Mouse (Mus musculus): ENCODE data around the gene Adarb1. TPM values are rescaled to one million over a fixed set of nuclear protein-coding genes. Genes with fewer than 3 reads are reported as not detected.

Gene Adarb1
- polyA plus RNA-seq, 1 experiment from 2014 or later: 25.3 TPM

DNA sequence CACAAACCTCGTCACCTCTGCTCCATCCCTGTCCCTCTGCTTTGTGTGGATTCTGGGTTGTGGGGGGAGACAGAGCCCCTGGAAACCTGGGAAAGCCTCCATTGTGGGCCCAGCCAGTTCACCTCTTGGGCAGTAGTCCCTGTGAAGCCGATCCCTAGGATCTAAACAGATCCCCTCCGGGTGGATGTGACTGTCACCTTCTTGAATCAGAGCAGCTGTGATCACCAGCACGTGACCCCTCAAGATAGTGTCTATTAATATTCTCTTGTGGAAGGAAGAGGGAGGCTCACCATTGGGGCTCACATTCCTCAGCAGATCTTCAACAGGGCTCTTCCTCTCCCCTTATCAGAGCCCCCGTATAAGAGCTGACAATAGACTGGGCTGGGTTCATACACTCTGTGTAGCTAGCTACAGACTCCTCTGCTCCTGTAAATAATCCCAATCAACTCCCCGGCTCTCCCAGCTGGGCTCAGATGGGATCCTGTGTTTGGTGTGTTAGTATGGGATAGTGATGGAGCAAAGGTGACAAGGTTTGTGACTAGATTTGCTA, 30.7 kb upstream of the Adarb1 start:
- no peaks in the 10 kb centered on the region for H3K36me3 ChIP-seq (ENCODE audit: insufficient read depth, low read length)
- no peaks in the 10 kb centered on the region for H3K9me3 ChIP-seq (ENCODE audit: low read length)
- TF ChIP-seq CTCF (IDR thresholded peaks at IDR 0.05) (no peak), EP300 (IDR thresholded peaks at IDR 0.05) (no peak)
- DNase-seq (ENCODE audit: low spot score) (no peak), ATAC-seq (peak; percentile 27; the same call in 1 of the 2 replicates)
- peak overlapping the region; percentile 66 for H3K27ac ChIP-seq (ENCODE audit: low read length)
- H3K4me3 ChIP-seq (ENCODE audit: low read depth, low read length): 0 out of 2 replicates have a peak overlapping the region, but pooled peaks have one; percentile 19
- no peaks in the 10 kb centered on the region for H3K27me3 ChIP-seq (replicated peaks; ENCODE audit: insufficient read depth, low read length)
- H3K4me1 ChIP-seq (ENCODE audit: insufficient read depth, low read depth, low read length): peaks cover 14% of the 10 kb centered on the region; the same call in 1 of the 2 replicates
- 35% methylated on average over 6 of the region's 6 CpGs for WGBS
- peak overlapping the region; percentile 44 for H3K4me2 ChIP-seq (replicated peaks; ENCODE audit: low read depth, low read length)
- H3K9ac ChIP-seq (replicated peaks; ENCODE audit: low read depth): no peak overlapping the region

DNA sequence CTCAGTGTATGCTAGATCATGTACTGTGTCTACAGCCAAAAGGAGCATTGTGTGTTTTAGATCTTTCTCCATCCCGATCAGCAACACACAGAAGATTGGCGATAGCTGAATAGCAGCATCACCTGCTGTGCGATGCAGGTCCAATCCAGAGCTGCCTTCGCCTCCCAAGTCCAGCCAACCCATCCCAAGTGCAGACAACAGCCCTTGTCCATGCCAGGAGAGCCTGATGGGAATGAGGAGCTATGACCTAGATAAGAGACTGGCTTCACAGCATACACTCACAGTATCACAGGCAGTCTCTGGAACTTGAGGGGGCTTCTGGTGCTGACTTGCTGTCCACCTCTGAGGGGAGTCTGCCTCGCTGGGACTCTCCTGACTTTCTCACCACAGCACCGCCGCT, 30.1 kb upstream of the Adarb1 start:
- ATAC-seq: no peak
- peaks cover 14% of the 10 kb centered on the region; the same call in 1 of the 2 replicates for H3K4me1 ChIP-seq (ENCODE audit: insufficient read depth, low read depth, low read length)
- H3K4me3 ChIP-seq (ENCODE audit: low read depth, low read length): no peak overlapping the region
- DNase-seq (ENCODE audit: low spot score): no peak
- no peak overlapping the region for H3K9ac ChIP-seq (replicated peaks; ENCODE audit: low read depth)
- WGBS: 82% methylated on average over 7 of the region's 7 CpGs
- no peak overlapping the region for H3K4me2 ChIP-seq (replicated peaks; ENCODE audit: low read depth, low read length)
- no peaks in the 10 kb centered on the region for H3K9me3 ChIP-seq (ENCODE audit: low read length)
- H3K27ac ChIP-seq (ENCODE audit: low read length): no peak overlapping the region
- no peaks in the 10 kb centered on the region for H3K27me3 ChIP-seq (replicated peaks; ENCODE audit: insufficient read depth, low read length)
- H3K36me3 ChIP-seq (ENCODE audit: insufficient read depth, low read length): no peaks in the 10 kb centered on the region
- TF ChIP-seq CTCF (IDR thresholded peaks at IDR 0.05) (no peak), EP300 (IDR thresholded peaks at IDR 0.05) (no peak)

DNA sequence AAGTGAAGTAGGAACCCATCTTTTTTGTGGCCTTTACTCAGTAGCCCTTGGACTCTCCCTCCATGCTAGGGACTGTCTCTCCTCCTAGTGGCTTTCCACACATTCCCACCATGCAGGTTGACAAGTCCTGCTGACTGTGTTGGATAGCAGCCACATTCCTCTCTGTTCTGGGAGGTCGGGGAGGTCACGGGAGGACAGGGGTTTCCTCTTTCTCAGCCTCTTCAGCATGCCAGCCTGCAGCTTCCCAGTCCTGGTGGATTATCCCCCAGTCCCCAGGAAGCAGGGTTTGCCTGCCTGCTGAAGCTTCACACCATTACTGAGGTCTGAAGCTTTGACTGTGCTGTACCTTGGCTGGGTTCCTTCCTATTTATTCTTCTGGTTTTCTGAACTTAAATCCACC, 29.7 kb upstream of the Adarb1 start:
- ATAC-seq (no peak), DNase-seq (ENCODE audit: low spot score) (no peak)
- Histone ChIP-seq H3K27me3 (replicated peaks; ENCODE audit: insufficient read depth, low read length) (no peaks in the 10 kb centered on the region), H3K9me3 (ENCODE audit: low read length) (no peaks in the 10 kb centered on the region), H3K4me2 (replicated peaks; ENCODE audit: low read depth, low read length) (no peak overlapping the region), H3K4me3 (ENCODE audit: low read depth, low read length) (no peak overlapping the region), H3K4me1 (ENCODE audit: insufficient read depth, low read depth, low read length) (peaks cover 14% of the 10 kb centered on the region; the same call in 1 of the 2 replicates), H3K27ac (ENCODE audit: low read length) (no peak overlapping the region), H3K9ac (replicated peaks; ENCODE audit: low read depth) (no peak overlapping the region), H3K36me3 (ENCODE audit: insufficient read depth, low read length) (no peaks in the 10 kb centered on the region)
- 10% methylated on average over 2 of the region's 2 CpGs for WGBS
- no peak for TF ChIP-seq EP300 (IDR thresholded peaks at IDR 0.05)
- no peak for TF ChIP-seq CTCF (IDR thresholded peaks at IDR 0.05)

DNA sequence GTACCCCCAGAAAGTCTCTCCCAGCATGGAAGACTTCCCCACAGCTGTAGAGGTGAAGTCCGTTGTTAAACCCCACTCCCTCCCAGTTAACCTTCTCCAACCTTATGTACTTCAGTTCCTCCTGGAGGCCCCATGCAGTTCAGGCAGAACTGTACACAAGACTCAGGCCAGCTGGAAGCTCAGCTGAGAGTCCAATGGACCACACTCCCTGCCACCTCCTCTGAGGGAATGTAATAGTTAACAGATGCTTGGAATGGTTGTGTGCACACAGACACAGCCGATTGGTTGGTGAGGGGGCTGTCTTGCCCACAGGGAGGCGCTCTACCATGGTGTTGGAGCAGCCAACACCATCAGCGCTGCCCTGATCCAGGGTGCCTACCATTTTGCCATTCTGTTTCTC, 24.2 kb upstream of the Adarb1 start:
- 75% methylated on average over 4 of the region's 4 CpGs for WGBS
- ATAC-seq: no peak
- H3K9ac ChIP-seq (replicated peaks; ENCODE audit: low read depth): no peak overlapping the region
- no peaks in the 10 kb centered on the region for H3K36me3 ChIP-seq (ENCODE audit: insufficient read depth, low read length)
- no peaks in the 10 kb centered on the region for H3K9me3 ChIP-seq (ENCODE audit: low read length)
- no peak overlapping the region for H3K4me3 ChIP-seq (ENCODE audit: low read depth, low read length)
- no peak for TF ChIP-seq EP300 (IDR thresholded peaks at IDR 0.05)
- peak; percentile 27 for TF ChIP-seq CTCF (IDR thresholded peaks at IDR 0.05)
- no peaks in the 10 kb centered on the region for H3K27me3 ChIP-seq (replicated peaks; ENCODE audit: insufficient read depth, low read length)
- peak overlapping the region; percentile 71 for H3K27ac ChIP-seq (ENCODE audit: low read length)
- no peak for DNase-seq (ENCODE audit: low spot score)
- no peak overlapping the region for H3K4me2 ChIP-seq (replicated peaks; ENCODE audit: low read depth, low read length)
- H3K4me1 ChIP-seq (ENCODE audit: insufficient read depth, low read depth, low read length): peaks cover 6% of the 10 kb centered on the region; the same call in 1 of the 2 replicates

DNA sequence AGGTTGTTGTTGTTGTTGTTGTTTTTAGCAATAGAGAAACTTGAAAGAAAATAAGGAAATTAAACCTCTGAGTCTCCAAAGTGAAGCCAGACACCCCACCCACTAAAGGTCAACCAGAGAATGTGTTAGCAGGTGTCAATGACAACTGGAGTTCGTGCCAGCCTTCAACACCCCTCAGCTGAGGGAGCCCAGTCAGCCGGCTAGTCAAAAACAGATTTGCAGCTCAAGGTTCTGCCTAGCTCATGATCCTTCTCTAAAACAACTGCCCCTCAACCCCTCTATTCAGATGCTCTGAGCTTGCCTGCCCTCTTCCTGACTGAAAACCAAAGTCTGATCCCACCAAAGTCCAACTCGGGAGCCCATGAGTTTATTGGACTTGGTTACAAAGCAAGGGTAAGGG, 23.7 kb upstream of the Adarb1 start:
- Histone ChIP-seq H3K27me3 (replicated peaks; ENCODE audit: insufficient read depth, low read length) (no peaks in the 10 kb centered on the region), H3K4me2 (replicated peaks; ENCODE audit: low read depth, low read length) (no peak overlapping the region), H3K4me3 (ENCODE audit: low read depth, low read length) (no peak overlapping the region), H3K27ac (ENCODE audit: low read length) (peak overlapping the region; percentile 71), H3K9me3 (ENCODE audit: low read length) (no peaks in the 10 kb centered on the region), H3K36me3 (ENCODE audit: insufficient read depth, low read length) (no peaks in the 10 kb centered on the region), H3K9ac (replicated peaks; ENCODE audit: low read depth) (no peak overlapping the region), H3K4me1 (ENCODE audit: insufficient read depth, low read depth, low read length) (peaks cover 6% of the 10 kb centered on the region; the same call in 1 of the 2 replicates)
- no peak for TF ChIP-seq CTCF (IDR thresholded peaks at IDR 0.05)
- no peak for TF ChIP-seq EP300 (IDR thresholded peaks at IDR 0.05)
- DNase-seq (ENCODE audit: low spot score) (no peak), ATAC-seq (no peak)
- 73% methylated on average over 3 of the region's 3 CpGs for WGBS

DNA sequence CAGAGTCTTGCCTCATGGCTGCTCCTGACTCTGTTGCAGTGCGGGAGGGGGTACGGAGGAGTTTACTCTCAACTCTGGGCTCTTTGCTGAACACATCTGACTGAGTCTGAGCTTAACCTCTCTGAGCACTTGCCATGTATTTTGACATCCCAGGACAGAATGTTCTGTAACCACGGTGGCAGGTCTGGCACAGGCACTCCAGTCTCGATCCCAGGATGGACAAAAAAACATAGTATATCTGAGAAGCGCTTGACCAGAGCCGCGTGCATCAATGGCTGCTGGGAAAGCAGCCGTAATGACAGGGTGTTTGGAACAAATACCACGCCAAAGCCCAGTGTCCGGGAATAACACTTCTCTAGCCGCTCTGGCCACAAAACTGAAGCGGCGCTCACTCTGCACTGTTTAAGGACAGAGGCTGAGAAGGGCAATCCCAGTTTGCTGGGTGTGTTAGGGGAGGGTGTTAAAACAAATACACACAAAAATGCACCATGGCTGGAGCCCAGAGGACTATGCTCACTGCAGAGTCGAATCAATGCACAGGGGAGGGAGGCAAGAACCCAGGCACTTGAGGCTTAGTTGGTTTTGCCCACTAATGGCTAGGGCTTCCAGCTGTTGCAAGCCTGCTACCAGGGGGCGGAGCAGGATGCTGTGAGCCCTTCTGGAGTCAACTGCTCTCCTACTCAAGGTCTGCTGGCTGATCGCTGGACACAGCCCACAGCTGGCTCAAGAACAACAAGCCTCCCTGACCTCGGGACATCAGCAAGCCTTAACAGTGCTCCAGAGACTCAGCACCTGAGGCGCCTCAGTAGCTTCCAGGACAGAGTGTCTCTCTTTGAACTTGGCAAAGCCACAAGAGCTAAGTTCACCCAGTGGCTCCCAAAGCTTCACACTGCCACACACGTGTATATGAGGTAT, 23.0 kb upstream of the Adarb1 start:
- H3K4me1 ChIP-seq (ENCODE audit: insufficient read depth, low read depth, low read length): peaks cover 6% of the 10 kb centered on the region; the same call in 1 of the 2 replicates
- peak; percentile 91 for DNase-seq (ENCODE audit: low spot score)
- H3K4me3 ChIP-seq (ENCODE audit: low read depth, low read length): no peak overlapping the region
- peak; percentile 87 for ATAC-seq
- H3K36me3 ChIP-seq (ENCODE audit: insufficient read depth, low read length): no peaks in the 10 kb centered on the region
- H3K27ac ChIP-seq (ENCODE audit: low read length): peak overlapping the region; percentile 71
- 27% methylated on average over 19 of the region's 19 CpGs for WGBS
- H3K4me2 ChIP-seq (replicated peaks; ENCODE audit: low read depth, low read length): peak overlapping the region; percentile 6; the same call in 1 of the 2 replicates
- H3K9me3 ChIP-seq (ENCODE audit: low read length): no peaks in the 10 kb centered on the region
- no peak overlapping the region for H3K9ac ChIP-seq (replicated peaks; ENCODE audit: low read depth)
- TF ChIP-seq EP300 (IDR thresholded peaks at IDR 0.05) (peak; percentile 93), CTCF (IDR thresholded peaks at IDR 0.05) (no peak)
- H3K27me3 ChIP-seq (replicated peaks; ENCODE audit: insufficient read depth, low read length): no peaks in the 10 kb centered on the region

Measured in lung, postnatal 0 days (tissue).